Mouse (Mus musculus) splenic B cell, adult 2 months (primary cell): ENCODE measurements around the gene Bach2.

ENCODE experiments used
- DNase-seq: peaks from one replicate; pipeline ENCODE4 v3.0.0-alpha.2; 2011; ENCODE audit warnings: low read depth, low spot score
- H3K27me3 ChIP-seq: 2 replicates; pipeline ENCODE4 v1.6.1; 2012; ENCODE audit warnings: mild to moderate bottlenecking, low read length, moderate library complexity, mixed read lengths; ENCODE audit not compliant: control insufficient read depth, poor library complexity, insufficient read depth, severe bottlenecking
- H3K36me3 ChIP-seq: 2 replicates; pipeline ENCODE4 v1.6.1; 2012; ENCODE audit warnings: mild to moderate bottlenecking, low read length, moderate library complexity, mixed read lengths; ENCODE audit not compliant: control insufficient read depth, poor library complexity, insufficient read depth, severe bottlenecking

The Bach2 gene

DNA sequence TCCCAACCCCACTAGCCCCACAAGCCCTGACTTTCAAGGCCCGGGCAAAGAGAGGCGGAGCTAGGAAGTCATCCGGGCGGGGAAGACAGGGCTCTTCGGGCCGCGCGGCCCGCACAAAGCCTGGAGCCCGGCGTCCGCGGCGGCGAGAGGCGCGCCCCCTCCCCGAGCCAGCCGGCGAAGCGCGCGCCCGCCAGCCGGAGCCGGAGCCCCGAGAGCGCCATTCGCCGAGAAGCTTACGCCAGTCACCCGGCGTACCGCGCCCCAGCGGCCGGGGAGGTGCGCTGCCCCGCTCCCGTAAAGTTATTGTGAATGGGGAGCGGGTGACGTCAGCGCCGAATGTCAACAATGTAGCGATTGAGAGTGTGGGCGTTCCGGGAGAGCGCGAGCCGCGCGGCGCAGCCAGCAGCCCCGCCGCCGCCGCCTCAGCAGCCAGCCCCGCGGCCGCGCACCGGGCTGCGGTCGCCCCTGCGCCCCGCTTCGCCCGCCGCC is at the start of gene Bach2:
Bach2 (plus strand) TSS at position 439 of the 489 bp plus-strand sequence.
- H3K36me3 ChIP-seq, result 0 out of 2 replicates have a peak, but pooled peaks cover 1% of the 10 kb centered on the region
- DNase-seq, result peak; percentile 94
- H3K27me3 ChIP-seq, result no peaks in the 10 kb centered on the region

DNA sequence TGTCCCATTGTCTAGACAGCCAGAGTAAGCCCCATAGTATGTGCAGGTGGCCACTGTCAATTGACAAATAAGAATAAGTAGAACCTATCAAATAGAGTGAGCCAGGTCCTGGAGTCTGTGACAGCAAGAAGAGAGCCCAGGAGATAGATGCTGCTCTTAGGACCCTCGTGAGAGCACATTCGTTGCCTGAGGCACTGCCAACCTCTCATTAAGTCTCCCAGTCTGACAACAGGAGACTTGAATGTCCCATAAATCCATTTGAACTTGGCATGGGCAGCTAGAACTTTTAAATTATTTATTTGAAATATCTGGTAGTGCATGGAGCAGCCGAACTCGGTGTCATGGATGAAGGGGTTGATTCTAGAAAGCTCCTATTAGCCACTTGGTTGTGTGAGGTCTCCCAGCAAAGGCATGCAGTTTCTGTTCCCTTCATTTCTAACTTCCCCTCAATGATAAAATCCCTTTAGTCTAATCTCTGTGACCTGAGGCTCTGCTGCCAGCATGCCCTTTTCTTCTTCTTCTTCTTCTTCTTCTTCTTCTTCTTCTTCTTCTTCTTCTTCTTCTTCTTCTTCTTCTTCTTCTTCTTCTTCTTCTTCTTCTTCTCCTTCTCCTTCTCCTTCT is 49.1 kb upstream of the Bach2 start:
- peak; percentile 34 for DNase-seq
- no peaks in the 10 kb centered on the region for H3K27me3 ChIP-seq
- no peaks in the 10 kb centered on the region for H3K36me3 ChIP-seq

DNA sequence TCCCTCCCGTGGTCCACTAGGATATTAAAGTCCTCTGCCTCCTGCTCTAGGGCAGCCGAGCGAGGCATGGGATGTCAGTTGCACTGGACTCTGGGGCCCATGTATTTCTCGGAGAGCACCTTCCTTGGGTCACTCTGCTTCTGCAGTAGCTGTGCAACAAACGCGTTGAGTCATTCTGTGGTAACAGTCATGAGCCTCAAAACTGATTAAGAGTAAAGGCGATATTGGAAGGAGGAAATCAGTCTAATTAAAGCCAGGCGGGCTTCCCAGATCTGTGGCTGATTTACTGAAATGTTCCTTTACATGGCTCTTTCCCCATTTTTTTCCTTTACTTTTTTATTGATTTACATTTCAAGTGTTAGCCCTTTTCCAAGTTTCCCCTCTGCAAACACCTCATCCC is 48.1 kb upstream of the Bach2 start:
- H3K27me3 ChIP-seq, result no peaks in the 10 kb centered on the region
- no peak for DNase-seq

DNA sequence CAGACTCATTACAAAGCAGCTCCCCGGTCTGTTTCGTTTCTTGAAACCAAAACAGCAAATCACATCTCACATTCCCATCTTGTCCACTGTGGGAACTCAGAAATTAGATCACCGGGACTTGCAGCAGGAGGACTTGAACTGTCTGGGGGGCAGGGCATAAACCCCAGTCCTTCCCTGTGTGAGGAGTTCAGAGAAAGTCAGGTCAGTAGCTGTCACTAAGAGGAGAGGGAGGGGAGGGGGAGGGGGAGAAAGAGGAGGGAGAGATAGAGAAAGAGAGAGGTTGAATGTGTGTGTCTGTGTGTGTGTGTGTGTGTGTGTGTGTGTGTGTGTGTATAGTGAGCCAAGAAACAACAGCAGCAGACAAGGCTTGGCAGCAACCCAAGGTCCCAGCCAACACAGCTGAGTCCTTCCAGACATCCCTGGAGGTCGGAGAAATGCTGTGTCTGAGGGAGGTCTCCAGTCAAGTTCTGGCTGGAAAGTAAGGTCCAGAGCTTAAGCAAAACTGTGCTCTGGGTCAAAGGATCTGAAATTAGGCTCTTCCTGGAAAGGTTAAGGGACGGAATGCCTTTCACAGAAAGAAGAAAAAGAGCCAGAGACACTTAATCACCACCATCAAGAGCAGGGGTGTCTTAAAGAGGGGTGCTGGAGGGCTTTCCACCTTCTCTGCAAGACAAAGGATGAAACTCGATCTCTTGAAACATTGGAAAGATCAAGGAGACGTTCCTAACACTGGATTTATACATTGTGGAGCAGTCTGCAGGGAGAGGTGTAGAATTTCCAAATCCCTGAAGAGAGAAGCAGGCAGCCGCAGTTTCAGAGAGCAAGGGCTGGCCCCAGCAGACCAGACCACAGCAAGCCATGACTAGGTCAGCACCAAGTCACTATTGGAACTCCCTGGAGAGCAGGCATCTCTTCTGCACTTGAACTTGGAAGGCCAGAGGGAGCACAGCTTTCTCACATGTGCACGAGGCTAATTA is 42.4 kb upstream of the Bach2 start:
- no peak for DNase-seq
- no peaks in the 10 kb centered on the region for H3K36me3 ChIP-seq
- H3K27me3 ChIP-seq, result no peaks in the 10 kb centered on the region

More for the DNA sequence above, 48.1 kb upstream of the Bach2 start:
- no peaks in the 10 kb centered on the region for H3K36me3 ChIP-seq

DNA sequence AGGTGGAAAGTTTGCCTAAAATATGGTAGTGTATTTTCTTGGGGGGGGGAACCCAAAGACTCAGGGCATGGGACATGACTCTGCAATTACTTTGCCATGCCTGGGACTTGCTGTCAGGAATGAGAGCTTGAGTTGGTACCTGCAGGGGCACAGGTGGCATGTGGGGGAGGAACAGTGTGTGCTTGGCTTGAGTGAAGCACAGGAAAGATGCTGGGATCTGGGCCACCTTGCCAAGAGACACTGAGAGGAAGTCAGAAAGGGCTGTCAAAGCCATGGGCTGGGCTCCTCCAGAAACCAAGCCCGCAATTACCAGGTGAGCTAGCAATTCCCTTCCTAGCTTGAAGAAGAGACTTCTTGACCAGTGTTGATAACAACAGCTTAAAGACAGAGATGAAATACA is 40.6 kb upstream of the Bach2 start:
- Histone ChIP-seq H3K27me3 (no peaks in the 10 kb centered on the region), H3K36me3 (no peaks in the 10 kb centered on the region)
- no peak for DNase-seq

DNA sequence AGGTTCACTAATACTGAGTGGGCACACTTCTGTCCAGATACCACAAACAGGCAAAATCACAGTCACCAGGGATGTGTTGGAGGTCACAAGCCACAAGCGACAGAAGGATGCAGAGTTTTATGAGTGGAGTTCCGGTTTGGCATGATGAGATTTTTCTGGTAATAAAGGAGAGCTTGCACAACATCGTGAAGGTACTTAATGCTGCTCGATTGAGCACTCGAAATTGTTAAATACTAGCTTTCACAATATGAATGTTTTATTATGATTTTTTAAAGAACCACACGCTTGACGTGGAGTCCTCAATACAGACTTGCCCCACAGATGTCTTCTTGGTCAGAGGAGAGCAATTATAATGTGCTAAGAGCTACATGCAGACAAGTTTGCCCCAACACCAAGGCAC is 40.0 kb upstream of the Bach2 start:
- no peaks in the 10 kb centered on the region for H3K27me3 ChIP-seq
- no peak for DNase-seq

DNA sequence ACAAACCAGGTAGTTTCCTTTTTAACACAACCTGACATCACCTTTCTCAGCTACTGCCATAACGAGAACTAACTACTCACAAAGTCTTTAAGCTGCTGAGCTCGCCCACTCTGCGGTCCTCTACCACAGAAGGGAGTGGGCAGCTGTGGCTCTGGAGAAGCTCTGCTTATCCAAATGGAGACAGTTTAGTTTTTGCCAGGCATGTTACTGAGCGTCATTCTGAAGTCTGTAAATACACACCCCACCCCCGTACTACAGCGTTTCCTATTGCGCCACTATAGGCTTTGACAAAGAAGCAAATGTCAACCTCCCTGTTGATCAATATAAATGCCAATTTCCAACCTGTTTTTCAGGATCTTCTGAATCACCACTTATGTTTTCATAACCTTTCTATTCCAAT is 39.4 kb upstream of the Bach2 start:
- Histone ChIP-seq H3K27me3 (no peaks in the 10 kb centered on the region), H3K36me3 (no peaks in the 10 kb centered on the region)
- DNase-seq, result no peak

More for the DNA sequence above, 40.0 kb upstream of the Bach2 start:
- H3K36me3 ChIP-seq, result no peaks in the 10 kb centered on the region

DNA sequence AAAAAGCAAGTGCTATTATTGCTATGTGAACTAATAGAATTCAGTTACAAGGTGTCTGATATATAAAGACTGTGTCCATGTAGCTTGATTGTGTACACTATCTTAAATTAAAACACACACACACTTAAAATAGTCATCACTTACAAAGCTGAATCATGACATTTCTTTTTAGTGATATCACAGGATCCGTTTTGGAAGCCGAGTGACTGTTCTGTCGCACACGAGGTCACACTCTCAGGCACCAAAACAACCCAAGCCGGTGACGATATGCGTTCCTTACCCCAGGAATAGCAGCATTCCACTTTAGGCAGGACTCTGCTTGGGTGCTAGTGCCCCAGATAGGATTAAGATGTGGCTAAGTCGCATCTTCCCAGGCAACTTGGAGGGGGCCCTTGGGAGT is 37.5 kb upstream of the Bach2 start:
- H3K36me3 ChIP-seq, result no peaks in the 10 kb centered on the region
- H3K27me3 ChIP-seq, result no peaks in the 10 kb centered on the region
- DNase-seq, result no peak

DNA sequence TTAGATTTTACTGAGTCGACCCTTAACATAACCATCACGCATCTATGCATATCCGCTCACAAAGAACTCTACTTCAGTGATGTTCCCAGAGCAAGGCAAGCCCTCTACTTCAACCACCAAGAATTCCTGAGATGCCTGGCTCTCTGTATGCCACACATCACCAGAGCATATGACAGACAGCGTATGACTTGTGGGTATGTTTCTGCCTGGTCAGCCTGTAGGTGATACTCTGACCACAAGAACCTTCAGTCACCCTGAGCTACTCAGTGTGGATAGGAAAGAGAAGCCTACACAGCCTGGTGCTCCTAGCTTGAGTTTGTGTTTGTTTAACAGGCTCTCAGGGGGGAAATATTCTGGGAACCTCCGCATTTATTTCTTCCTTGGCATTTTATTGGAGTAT is 36.2 kb upstream of the Bach2 start:
- DNase-seq, result no peak
- no peaks in the 10 kb centered on the region for H3K36me3 ChIP-seq
- H3K27me3 ChIP-seq, result no peaks in the 10 kb centered on the region

DNA sequence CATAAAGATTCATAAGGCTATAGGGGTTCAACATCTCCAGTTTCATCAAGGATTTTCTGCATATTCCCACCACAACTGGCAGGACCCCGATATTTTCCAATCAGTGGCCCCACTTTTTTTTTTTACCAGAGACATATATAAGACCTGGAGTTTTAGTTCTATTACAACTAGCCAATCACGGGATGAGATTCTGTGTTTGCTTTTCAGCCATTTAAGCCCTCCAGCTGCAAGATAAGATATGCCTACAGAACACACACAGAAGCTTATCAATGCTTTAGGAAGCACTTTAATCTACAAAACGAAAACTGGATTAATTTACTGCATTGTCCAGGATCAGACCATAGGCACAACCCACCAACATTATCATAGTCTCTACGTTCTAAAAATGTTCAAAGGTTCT is 33.8 kb upstream of the Bach2 start:
- Histone ChIP-seq H3K36me3 (no peaks in the 10 kb centered on the region), H3K27me3 (no peaks in the 10 kb centered on the region)
- DNase-seq, result no peak

DNA sequence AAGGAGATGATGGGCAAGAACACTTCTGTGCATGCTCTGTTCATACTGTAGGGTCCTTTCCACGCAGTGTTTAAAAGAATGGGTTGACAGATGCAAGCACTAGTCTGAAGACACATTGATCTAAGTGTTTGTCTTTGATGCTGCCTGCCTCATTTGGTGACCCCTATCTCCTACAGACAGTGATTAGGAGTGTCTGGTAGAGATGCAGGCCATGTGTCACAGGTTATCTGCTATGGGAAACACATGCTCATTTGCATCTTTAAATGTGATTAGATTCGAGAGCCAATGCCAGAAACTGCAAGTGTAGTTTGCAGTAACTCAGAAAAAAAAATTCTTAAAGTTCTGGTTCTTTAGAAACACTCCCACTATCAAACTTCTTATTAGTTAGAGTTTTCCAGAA is 32.8 kb upstream of the Bach2 start:
- no peak for DNase-seq

DNA sequence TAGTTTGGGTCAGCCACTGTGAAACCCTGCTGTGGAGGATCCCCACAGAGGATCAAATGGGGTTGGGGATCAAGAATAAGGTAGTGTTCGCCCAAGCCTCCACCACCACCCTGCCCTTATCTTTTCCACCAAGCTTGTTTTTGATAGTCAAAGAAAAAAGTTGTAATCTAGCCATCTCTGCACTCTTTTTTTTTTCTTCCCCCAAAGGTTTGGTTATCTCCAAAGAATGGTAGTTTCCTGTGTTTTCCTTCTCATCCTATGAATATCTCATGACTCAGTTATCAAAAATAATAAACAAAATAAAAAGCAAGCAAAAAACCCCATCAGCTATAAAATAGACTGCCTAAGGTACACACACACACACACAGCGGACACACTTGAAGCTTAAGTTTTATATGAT is 28.6 kb upstream of the Bach2 start:
- Histone ChIP-seq H3K27me3 (no peaks in the 10 kb centered on the region), H3K36me3 (no peaks in the 10 kb centered on the region)
- no peak for DNase-seq

More for the DNA sequence above, 32.8 kb upstream of the Bach2 start:
- Histone ChIP-seq H3K27me3 (no peaks in the 10 kb centered on the region), H3K36me3 (no peaks in the 10 kb centered on the region)

DNA sequence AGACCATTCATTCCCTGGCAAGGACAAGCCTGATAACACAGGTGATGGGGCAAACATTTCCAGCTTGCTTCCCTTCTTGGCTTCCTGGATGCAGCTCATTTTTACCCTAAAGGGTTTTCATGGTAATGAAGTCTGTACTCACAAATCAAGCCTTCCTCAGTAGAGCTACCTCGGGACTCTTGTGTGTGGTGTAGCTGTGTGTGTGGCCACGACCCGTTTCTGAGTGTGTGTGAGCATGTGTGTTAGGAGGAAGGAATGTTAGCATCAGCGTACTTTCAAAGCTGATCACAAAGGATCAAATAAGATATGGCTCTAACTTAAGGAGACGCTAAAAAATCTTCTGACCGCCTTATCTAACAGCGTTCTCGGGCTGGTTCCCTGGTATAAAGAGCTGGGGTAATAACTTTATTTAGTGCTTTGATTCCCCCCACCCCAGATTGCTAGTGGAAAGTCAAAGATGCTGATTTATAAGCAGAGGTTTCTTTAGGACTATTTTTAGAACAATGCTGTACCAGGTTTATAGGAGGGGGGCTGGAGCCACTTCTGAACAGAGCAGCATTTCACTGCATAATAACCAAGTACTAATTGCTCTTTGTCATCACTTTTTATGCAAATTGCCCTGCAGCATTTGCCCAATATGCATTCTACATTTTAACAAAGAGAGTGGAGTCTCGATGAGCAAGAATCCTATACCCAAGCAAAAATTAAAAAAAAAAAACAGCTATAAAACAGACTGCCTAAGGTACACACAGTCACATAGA is 28.0 kb upstream of the Bach2 start:
- DNase-seq, result no peak
- no peaks in the 10 kb centered on the region for H3K36me3 ChIP-seq
- no peaks in the 10 kb centered on the region for H3K27me3 ChIP-seq

DNA sequence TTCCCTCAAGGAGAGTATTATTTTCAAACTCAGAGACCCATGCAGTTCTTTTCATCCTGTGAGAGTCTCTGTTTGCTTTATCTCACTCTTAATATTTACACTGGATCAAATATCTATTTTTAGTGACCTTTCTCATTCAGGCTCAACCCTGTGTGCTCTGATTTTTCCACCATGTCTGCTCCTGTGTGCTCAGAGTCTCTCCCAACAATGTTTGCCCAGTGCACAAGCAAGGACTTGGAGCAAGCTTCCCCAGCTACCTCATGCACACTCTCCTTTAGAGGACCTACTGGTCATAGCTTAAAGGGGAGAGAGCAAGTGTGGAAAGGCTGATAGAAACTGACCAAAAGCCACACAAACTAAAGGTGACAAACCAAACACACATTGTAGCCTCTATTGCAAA is 26.0 kb upstream of the Bach2 start:
- DNase-seq, result no peak
- no peaks in the 10 kb centered on the region for H3K27me3 ChIP-seq
- H3K36me3 ChIP-seq, result no peaks in the 10 kb centered on the region

DNA sequence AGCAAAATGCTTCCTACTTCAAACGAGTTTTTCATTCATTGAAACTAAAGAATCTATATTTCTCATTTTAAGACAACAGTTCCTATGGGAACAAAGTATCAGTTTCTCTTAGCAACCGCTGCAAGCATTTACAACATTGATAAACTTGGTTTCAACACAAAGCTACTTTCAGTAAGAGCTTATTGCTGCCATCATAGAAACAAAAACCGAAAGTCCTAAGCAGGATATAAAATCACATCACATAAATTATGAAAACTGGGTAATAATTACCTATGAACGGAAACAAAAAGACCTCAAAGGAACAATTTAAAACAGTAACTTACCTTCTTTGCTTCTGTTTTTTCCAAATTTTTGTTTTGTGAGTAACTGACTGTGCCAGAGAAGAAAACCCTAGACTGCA is 22.1 kb upstream of the Bach2 start:
- no peaks in the 10 kb centered on the region for H3K36me3 ChIP-seq
- H3K27me3 ChIP-seq, result no peaks in the 10 kb centered on the region
- DNase-seq, result peak; percentile 39
